Mouse (Mus musculus) hindbrain, postnatal 0 days (tissue): ENCODE measurements around the gene Btbd9. TPM values are rescaled to one million over a fixed set of nuclear protein-coding genes. Genes with fewer than 3 reads are reported as not detected.
A peak's percentile ranks its signal among the peaks of the same experiment; 100 is the strongest.

Experiments
- ATAC-seq: fragments of 200-750 bp; cut with Nextera tagmentation; 2 replicates; pipeline ENCODE4 v1.8.0; 2017; ENCODE audit warnings: mild to moderate bottlenecking, moderate TSS enrichment, moderate library complexity
- DNase-seq: peaks from one replicate; pipeline ENCODE4 v3.0.0-alpha.2; 2015; ENCODE audit warnings: low spot score
- H3K27ac ChIP-seq: fragments of 300-500 bp; sonication (generic); 2 replicates; pipeline ENCODE4 v1.5.1; 2014; ENCODE audit warnings: mild to moderate bottlenecking
- H3K27me3 ChIP-seq: fragments of 300-500 bp; sonication (generic); 2 replicates; pipeline ENCODE4 v1.6.1; 2014; ENCODE audit warnings: low read length, mixed read lengths; ENCODE audit not compliant: insufficient read depth
- H3K36me3 ChIP-seq: fragments of 300-500 bp; sonication (generic); 2 replicates; pipeline ENCODE4 v1.6.1; 2014; ENCODE audit warnings: low read length, mixed read lengths; ENCODE audit not compliant: insufficient read depth
- H3K4me1 ChIP-seq: fragments of 300-500 bp; sonication (generic); 2 replicates; pipeline ENCODE4 v1.6.1; 2014; ENCODE audit warnings: antibody characterized with exemption, low read length, mixed read lengths; ENCODE audit not compliant: insufficient read depth
- H3K4me2 ChIP-seq: fragments of 300-500 bp; sonication (generic); 2 replicates; pipeline ENCODE4 v1.6.1; 2014; ENCODE audit warnings: low read depth, mild to moderate bottlenecking, low read length, moderate library complexity, mixed read lengths
- H3K4me3 ChIP-seq: fragments of 300-500 bp; sonication (generic); 2 replicates; pipeline ENCODE4 v1.5.1; 2014; ENCODE audit warnings: low read length
- H3K9ac ChIP-seq: fragments of 300-500 bp; sonication (generic); replicated peaks from 2 replicates; pipeline ENCODE4 v1.6.1; 2014; ENCODE audit warnings: mild to moderate bottlenecking, low read length, moderate library complexity, mixed read lengths
- H3K9me3 ChIP-seq: fragments of 300-500 bp; sonication (generic); 2 replicates; pipeline ENCODE4 v1.6.1; 2016; ENCODE audit warnings: low read length, mixed read lengths
- CTCF ChIP-seq: IDR thresholded peaks from 2 replicates; pipeline ENCODE4 v1.5.1; 2016; ENCODE audit warnings: antibody characterized with exemption, control low read depth, low read depth
- WGBS: fragments of 180-500 bp; shearing (Covaris S2); extraction: QIAGEN DNeasy Blood & Tissue Kit; methylation state at CpG from one replicate; pipeline ENCODE4 v1.1.7; 2014; 5-methylcytosine and 5-hydroxymethylcytosine counted together
- polyA plus RNA-seq: library from polyadenylated mRNA; unstranded; fragments of >200 nt; fragmentation: Nextera tagmentation; extraction: Ambion mirVana; gene quantifications from 2 replicates; pipeline ENCODE4 v1.2.1, GENCODE M21; 2015
- total RNA-seq: library from RNA; depleted of rRNA; stranded (reverse); fragments of >200 nt; gene quantifications from 2 replicates; pipeline ENCODE4 v1.2.3, GENCODE M21; 2014

Gene Btbd9
- total and polyA plus RNA-seq, 2 experiments from 2014 or later, result 67.7 to 122 TPM

DNA sequence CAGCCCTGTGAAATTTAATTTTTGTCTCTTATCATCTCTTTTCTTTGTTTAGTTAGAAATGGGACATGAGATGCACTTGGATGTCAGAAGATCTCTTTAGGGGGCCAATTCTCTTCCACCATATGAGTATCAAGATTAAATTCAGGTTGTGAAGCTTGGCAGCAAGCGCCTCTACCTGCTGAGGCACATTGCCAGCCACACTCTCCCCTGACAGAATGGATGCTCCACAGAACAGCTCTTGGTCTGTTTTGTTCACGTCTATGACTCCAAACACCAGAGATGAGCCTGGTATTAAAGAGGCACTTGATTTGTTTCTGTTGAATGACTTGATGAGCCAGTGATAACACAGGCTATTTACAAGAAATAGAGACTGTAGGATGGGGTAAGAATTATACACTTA lies 13.5 kb downstream of the Btbd9 start:
- 76% methylated on average over 2 of the region's 2 CpGs for WGBS
- no peak overlapping the region for H3K4me3 ChIP-seq
- ATAC-seq, result no peak
- DNase-seq, result no peak
- TF ChIP-seq CTCF, result no peak
- H3K4me1 ChIP-seq, result no peaks in the 10 kb centered on the region
- no peak overlapping the region for H3K27ac ChIP-seq
- no peaks in the 10 kb centered on the region for H3K27me3 ChIP-seq
- H3K9ac ChIP-seq, result no peak overlapping the region
- H3K36me3 ChIP-seq, result no peaks in the 10 kb centered on the region
- no peak overlapping the region for H3K4me2 ChIP-seq
- no peaks in the 10 kb centered on the region for H3K9me3 ChIP-seq

DNA sequence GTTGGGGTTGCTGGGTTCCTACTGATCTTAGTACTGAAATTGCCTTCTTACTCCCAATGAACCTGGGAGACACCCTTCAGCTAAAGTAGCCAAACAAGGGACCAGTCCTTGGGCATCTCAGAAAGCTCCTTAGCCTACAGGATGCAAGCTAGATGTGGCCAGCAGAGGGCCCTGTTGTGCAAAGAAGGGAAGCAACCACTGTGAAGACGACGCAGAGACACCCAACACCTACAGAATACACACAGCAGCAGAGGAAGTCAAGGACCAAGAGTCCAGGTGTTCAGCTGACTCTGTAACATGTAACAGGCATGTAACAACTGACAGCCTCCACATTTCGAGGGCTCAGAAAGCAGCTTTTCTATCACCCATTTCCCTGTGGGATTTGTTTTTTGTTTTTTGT lies 16.8 kb downstream of the Btbd9 start:
- Histone ChIP-seq H3K36me3 (no peaks in the 10 kb centered on the region), H3K27me3 (no peaks in the 10 kb centered on the region), H3K9ac (no peak overlapping the region), H3K9me3 (no peaks in the 10 kb centered on the region), H3K4me1 (no peaks in the 10 kb centered on the region), H3K4me2 (no peak overlapping the region), H3K27ac (no peak overlapping the region), H3K4me3 (no peak overlapping the region)
- WGBS, result 58% methylated on average over 3 of the region's 3 CpGs
- DNase-seq (peak; percentile 41), ATAC-seq (no peak)
- TF ChIP-seq CTCF, result peak; percentile 66

DNA sequence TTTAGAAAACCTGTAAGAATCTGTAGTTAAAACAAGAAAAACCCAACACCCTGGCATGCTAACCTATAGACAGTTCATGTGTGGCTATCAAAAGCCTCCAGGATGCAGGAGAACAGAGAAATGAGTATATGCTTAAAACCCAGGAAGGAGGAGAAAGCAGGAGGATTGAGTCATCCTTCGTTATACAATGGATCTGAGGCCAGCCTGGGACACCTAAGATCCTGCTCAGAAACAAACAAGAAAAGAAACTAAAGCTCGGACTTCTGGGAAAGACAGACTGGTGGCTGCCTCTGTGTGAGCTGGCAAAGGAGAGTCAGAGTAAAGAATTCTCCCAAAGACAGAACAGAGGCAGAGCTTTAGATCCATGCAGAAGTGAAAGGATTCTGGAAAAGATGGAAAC lies 17.7 kb downstream of the Btbd9 start:
- no peak for DNase-seq
- no peaks in the 10 kb centered on the region for H3K27me3 ChIP-seq
- no peak overlapping the region for H3K9ac ChIP-seq
- H3K36me3 ChIP-seq, result no peaks in the 10 kb centered on the region
- WGBS, result 83% methylated on average over 2 of the region's 2 CpGs
- no peak overlapping the region for H3K4me2 ChIP-seq
- no peaks in the 10 kb centered on the region for H3K9me3 ChIP-seq
- H3K4me1 ChIP-seq, result no peaks in the 10 kb centered on the region
- ATAC-seq, result no peak
- no peak for TF ChIP-seq CTCF
- H3K4me3 ChIP-seq, result no peak overlapping the region
- no peak overlapping the region for H3K27ac ChIP-seq

DNA sequence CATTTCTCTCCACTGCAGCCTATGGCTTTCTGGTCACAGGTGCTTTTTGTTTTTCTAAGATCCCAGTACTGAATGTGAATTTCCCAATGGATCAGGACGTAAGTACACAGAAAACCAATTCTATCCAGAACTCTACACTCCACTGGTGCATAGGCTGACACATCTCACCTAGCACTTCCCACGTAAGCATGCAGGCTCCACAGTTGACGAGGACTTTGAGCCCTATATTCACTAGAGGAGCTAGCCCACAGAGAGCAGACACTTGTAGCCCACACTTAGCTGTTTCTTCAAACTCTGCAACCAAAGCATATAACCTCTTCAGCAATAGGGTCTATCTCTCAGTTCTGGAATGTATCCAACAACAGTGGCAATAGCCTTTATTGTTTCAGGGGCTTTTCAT lies 19.8 kb downstream of the Btbd9 start:
- no peak overlapping the region for H3K9ac ChIP-seq
- 89% methylated on average over 3 of the region's 3 CpGs for WGBS
- H3K4me1 ChIP-seq, result no peaks in the 10 kb centered on the region
- H3K4me2 ChIP-seq, result no peak overlapping the region
- no peak overlapping the region for H3K27ac ChIP-seq
- DNase-seq (no peak), ATAC-seq (no peak)
- H3K36me3 ChIP-seq, result no peaks in the 10 kb centered on the region
- no peak overlapping the region for H3K4me3 ChIP-seq
- no peaks in the 10 kb centered on the region for H3K9me3 ChIP-seq
- H3K27me3 ChIP-seq, result no peaks in the 10 kb centered on the region
- no peak for TF ChIP-seq CTCF

DNA sequence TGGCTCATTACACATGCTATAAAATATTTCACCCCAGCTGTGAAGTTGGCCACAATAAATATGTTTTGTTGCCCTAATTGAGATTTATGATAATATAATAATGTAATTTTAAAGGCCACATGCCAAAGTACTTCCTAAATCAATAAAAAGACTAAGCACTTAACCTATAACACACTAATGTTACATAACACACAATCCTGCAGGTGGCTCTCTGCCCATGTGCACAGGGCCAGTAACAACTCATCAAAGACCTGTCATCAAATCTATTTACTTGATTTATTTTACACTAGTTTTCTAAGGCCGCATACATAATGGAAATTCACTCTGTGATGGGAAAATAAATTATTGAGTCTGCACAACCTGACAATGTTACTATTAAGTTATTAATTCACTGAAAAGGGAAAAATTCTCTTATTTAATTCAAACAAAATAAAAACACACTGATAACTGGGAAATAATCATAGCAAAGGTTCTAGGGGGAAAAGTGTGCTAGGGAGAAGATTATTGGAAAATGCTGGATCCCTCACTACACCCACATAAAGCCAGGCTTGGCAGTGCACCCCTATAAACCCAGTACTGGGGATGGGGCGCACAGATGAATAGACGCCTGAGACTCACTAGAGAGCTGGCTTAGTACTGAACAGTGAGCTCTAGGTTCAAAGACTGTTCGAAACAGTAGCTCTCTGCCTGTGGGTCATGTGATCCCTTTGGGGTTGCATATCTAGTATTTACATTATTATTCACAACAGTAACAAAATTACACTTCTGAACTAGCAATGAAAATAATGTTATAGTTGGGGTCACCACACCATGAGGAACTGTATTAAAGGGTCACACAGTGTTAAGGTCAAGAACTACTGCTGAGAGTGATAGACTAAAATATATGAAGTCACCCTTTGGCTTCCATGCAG lies 23.0 kb downstream of the Btbd9 start:
- Histone ChIP-seq H3K36me3 (no peaks in the 10 kb centered on the region), H3K4me3 (no peak overlapping the region), H3K9me3 (no peaks in the 10 kb centered on the region), H3K27me3 (no peaks in the 10 kb centered on the region), H3K4me1 (no peaks in the 10 kb centered on the region), H3K9ac (no peak overlapping the region), H3K27ac (no peak overlapping the region), H3K4me2 (no peak overlapping the region)
- no peak for DNase-seq
- 85% methylated on average over 4 of the region's 4 CpGs for WGBS
- no peak for ATAC-seq
- TF ChIP-seq CTCF, result no peak

DNA sequence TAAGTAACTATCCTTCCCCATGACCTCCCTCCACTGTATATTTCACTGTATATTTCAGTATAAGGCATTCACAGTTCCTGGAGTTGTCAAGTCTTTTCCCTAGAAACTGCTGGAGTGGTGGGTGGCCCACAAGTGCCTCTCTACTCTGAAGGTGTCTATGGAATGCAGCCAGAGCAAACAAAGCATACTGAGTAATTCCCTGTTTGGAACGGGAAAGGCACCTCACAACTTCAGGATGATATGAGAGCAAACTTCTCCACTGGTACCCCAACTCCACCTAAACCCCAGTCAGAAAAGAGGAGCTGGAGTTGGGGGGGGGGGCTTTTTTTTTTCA lies 25.5 kb downstream of the Btbd9 start:
- H3K4me2 ChIP-seq, result no peak overlapping the region
- H3K36me3 ChIP-seq, result no peaks in the 10 kb centered on the region
- no peaks in the 10 kb centered on the region for H3K9me3 ChIP-seq
- no peak overlapping the region for H3K4me3 ChIP-seq
- H3K9ac ChIP-seq, result no peak overlapping the region
- TF ChIP-seq CTCF, result no peak
- no peak overlapping the region for H3K27ac ChIP-seq
- no peak for ATAC-seq
- no peak for DNase-seq
- no peaks in the 10 kb centered on the region for H3K27me3 ChIP-seq
- WGBS, result 29% methylated on average over 1 of the region's 1 CpGs
- no peaks in the 10 kb centered on the region for H3K4me1 ChIP-seq
